Mouse (Mus musculus) spleen, adult 2 months (tissue): Measurements from ENCODE around the gene Fcf1.

ENCODE experiments used
- CTCF ChIP-seq: fragments of 200-500 bp; IDR thresholded peaks from 2 replicates; pipeline ENCODE4 v1.5.1; 2011; ENCODE audit warnings: mild to moderate bottlenecking, inconsistent platforms; ENCODE audit not compliant: insufficient read depth, insufficient read length, insufficient replicate concordance; ENCODE audit errors: extremely low read depth
- POLR2A ChIP-seq: fragments of 200-500 bp; IDR thresholded peaks from 2 replicates; pipeline ENCODE4 v1.6.1; 2011; ENCODE audit warnings: low read depth, low read length, inconsistent platforms

GRCm38 (mm10) chr12:85010541-85010940 is 39.8 kb downstream of the Fcf1 start:
- TF ChIP-seq POLR2A: no peak
- TF ChIP-seq CTCF: no peak
